ENCODE assay signal across 10 mouse cellular contexts in the genomic region with DNA sequence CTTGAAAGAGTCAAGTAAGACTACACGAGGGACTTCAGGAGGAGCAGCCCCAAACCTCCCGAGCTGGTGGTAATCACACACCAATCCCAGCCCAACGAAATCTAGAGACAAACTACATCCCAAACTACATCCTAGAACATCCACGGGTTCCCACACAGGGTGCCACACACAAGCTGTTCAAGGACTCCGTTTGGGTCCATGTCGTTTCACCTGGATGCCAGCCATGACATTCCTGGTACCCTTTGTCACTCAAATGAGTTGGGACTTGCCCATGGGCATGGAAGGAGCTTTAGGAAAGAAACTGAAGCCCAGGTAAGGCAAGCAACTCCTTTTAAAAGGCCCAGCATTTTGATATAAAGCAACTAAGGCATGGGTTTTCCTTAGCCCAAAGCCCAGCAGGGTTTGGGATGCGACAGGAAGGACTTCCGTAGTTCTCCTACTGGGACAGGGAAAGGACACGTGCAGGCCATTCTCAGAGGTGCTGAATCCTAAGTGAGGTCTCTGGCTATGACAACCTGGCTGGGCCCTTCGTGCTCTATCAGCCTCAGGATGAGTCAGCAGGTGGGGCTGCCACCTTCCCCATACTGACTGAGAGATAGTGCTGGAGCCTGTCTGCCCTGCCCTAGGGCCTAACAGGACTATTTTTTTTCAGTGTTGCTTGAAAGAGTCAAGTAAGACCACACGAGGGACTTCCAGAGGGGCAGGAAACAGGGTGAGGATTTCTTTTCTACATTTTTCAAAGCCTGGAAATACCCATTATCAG. TPM values are rescaled to one million over a fixed set of nuclear protein-coding genes. Genes with fewer than 3 reads are reported as not detected.
DNase-seq lines count a peak whose midpoint lies in the region; ATAC-seq and TF ChIP-seq lines count a peak whose summit lies in the region.
"Had no signal": no experiment of that assay in that cellular context is flagged by ENCODE, and none has a peak within 500 bp of the region (broad histone marks: within the 10 kb centered on the region; RNA-seq: fewer than 3 reads in every experiment).

No protein-coding gene starts in this region.

- no peak for DNase-seq in hindbrain, embryonic 10.5 days (ENCODE audit: low spot score)
- no peak for DNase-seq in hindbrain, embryonic 11.5 days (ENCODE audit: low spot score)
- DNase-seq in embryonic facial prominence, embryonic 14.5 days (ENCODE audit: low spot score): no peak
- DNase-seq in MN1 (ENCODE audit: low spot score): no peak
- no peak for DNase-seq in natural killer cell, adult 2 months (ENCODE audit: low spot score in 2 of 2)
- no peak for DNase-seq in urinary bladder, postnatal 10 days (ENCODE audit: low spot score)
- DNase-seq: thymus, postnatal 14 days had no signal

- peaks cover 78% of the 10 kb centered on the region for H3K4me1 ChIP-seq in hindbrain, embryonic 10.5 days (replicated peaks)
- peaks cover 11% of the 10 kb centered on the region; the same call in 1 of the 2 replicates for H3K4me1 ChIP-seq in hindbrain, embryonic 11.5 days (replicated peaks; ENCODE audit: control insufficient read depth, insufficient read depth, low read length)
- H3K4me1 ChIP-seq in embryonic facial prominence, embryonic 14.5 days (ENCODE audit: control insufficient read depth, insufficient read depth, low read length): peaks cover 31% of the 10 kb centered on the region
- peaks cover 57% of the 10 kb centered on the region for H3K4me1 ChIP-seq in kidney, embryonic 14.5 days (ENCODE audit: control insufficient read depth, insufficient read depth, low read length)
- H3K4me1 ChIP-seq in small intestine, adult 2 months (ENCODE audit: control insufficient read depth, insufficient read depth, insufficient read length, low read length): peaks cover 55% of the 10 kb centered on the region

- peak overlapping the region; percentile 75; the same call in 1 of the 2 replicates for H3K27ac ChIP-seq in hindbrain, embryonic 10.5 days
- H3K27ac ChIP-seq in hindbrain, embryonic 11.5 days (ENCODE audit: low read depth, low read length): no peak overlapping the region
- H3K27ac ChIP-seq in embryonic facial prominence, embryonic 14.5 days (replicated peaks; ENCODE audit: low read depth, low read length): no peak overlapping the region
- H3K27ac ChIP-seq in kidney, embryonic 14.5 days (ENCODE audit: low read depth, low read length): no peak overlapping the region; the same call in 1 of the 2 replicates
- peak overlapping the region; percentile 84 for H3K27ac ChIP-seq in small intestine, adult 2 months (ENCODE audit: insufficient read depth, low read depth, low read length)

- H3K9me3 ChIP-seq in hindbrain, embryonic 10.5 days: no peaks in the 10 kb centered on the region
- no peaks in the 10 kb centered on the region for H3K9me3 ChIP-seq in hindbrain, embryonic 11.5 days (ENCODE audit: control insufficient read depth, low read length)
- H3K9me3 ChIP-seq in embryonic facial prominence, embryonic 14.5 days (ENCODE audit: control insufficient read depth, low read length): no peaks in the 10 kb centered on the region
- no peaks in the 10 kb centered on the region for H3K9me3 ChIP-seq in kidney, embryonic 14.5 days (ENCODE audit: control insufficient read depth, low read length)

- no peak for TF ChIP-seq POLR2A in small intestine, adult 2 months (IDR thresholded peaks at IDR 0.05; ENCODE audit: low read depth, low read length)

- WGBS in hindbrain, embryonic 10.5 days: 71% methylated on average over 11 of the region's 11 CpGs
- whole genome bisulfite sequencing in hindbrain, embryonic 11.5 days: 71% methylated on average over 11 of the region's 11 CpGs
- WGBS in embryonic facial prominence, embryonic 14.5 days: 59% methylated on average over 11 of the region's 11 CpGs
- 67% methylated on average over 11 of the region's 11 CpGs for WGBS in kidney, embryonic 14.5 days
- 45% methylated on average over 11 of the region's 11 CpGs for WGBS in small intestine, adult 2 months

- no peak overlapping the region for H3K9ac ChIP-seq in hindbrain, embryonic 11.5 days (ENCODE audit: low read depth, low read length)
- H3K9ac ChIP-seq in embryonic facial prominence, embryonic 14.5 days (ENCODE audit: low read depth, low read length): no peak overlapping the region
- no peak overlapping the region for H3K9ac ChIP-seq in kidney, embryonic 14.5 days (ENCODE audit: low read depth, low read length)

- H3K27me3 ChIP-seq in hindbrain, embryonic 10.5 days (ENCODE audit: insufficient read depth, poor library complexity, severe bottlenecking): peaks cover 70% of the 10 kb centered on the region
- H3K27me3 ChIP-seq in hindbrain, embryonic 11.5 days (ENCODE audit: control insufficient read depth, insufficient read depth, low read length): peaks cover 10% of the 10 kb centered on the region; the same call in 1 of the 2 replicates
- H3K27me3 ChIP-seq in embryonic facial prominence, embryonic 14.5 days (replicated peaks; ENCODE audit: control insufficient read depth, insufficient read depth, low read length): peaks cover 22% of the 10 kb centered on the region
- peaks cover 12% of the 10 kb centered on the region for H3K27me3 ChIP-seq in kidney, embryonic 14.5 days (ENCODE audit: control insufficient read depth, insufficient read depth, low read length)
- H3K27me3 ChIP-seq in small intestine, adult 2 months (ENCODE audit: control insufficient read depth, insufficient read depth, low read length): no peaks in the 10 kb centered on the region

- no peak overlapping the region for H3K4me2 ChIP-seq in hindbrain, embryonic 11.5 days (replicated peaks; ENCODE audit: low read depth, low read length)
- H3K4me2 ChIP-seq in embryonic facial prominence, embryonic 14.5 days (ENCODE audit: low read depth, low read length): peak overlapping the region; percentile 56
- peak overlapping the region; percentile 51 for H3K4me2 ChIP-seq in kidney, embryonic 14.5 days (replicated peaks; ENCODE audit: low read depth, low read length)

- TF ChIP-seq CTCF in small intestine, adult 2 months (IDR thresholded peaks at IDR 0.05; ENCODE audit: extremely low read depth, insufficient read length, insufficient replicate concordance, low read depth, low read length): no peak

- no peaks in the 10 kb centered on the region for H3K36me3 ChIP-seq in hindbrain, embryonic 10.5 days
- no peaks in the 10 kb centered on the region for H3K36me3 ChIP-seq in hindbrain, embryonic 11.5 days (ENCODE audit: control insufficient read depth, insufficient read depth, low read length)
- H3K36me3 ChIP-seq in embryonic facial prominence, embryonic 14.5 days (ENCODE audit: control insufficient read depth, insufficient read depth, low read length): no peaks in the 10 kb centered on the region
- no peaks in the 10 kb centered on the region for H3K36me3 ChIP-seq in kidney, embryonic 14.5 days (ENCODE audit: control insufficient read depth, insufficient read depth, low read length)
- peaks cover 2% of the 10 kb centered on the region; the same call in 1 of the 2 replicates for H3K36me3 ChIP-seq in small intestine, adult 2 months (ENCODE audit: control insufficient read depth, insufficient read depth, low read length)

- peak overlapping the region; percentile 41; the same call in 1 of the 2 replicates for H3K4me3 ChIP-seq in hindbrain, embryonic 10.5 days
- no peak overlapping the region for H3K4me3 ChIP-seq in hindbrain, embryonic 11.5 days (ENCODE audit: low read depth, low read length)
- no peak overlapping the region for H3K4me3 ChIP-seq in embryonic facial prominence, embryonic 14.5 days (ENCODE audit: low read depth, low read length)
- H3K4me3 ChIP-seq in kidney, embryonic 14.5 days (ENCODE audit: low read length): peak overlapping the region; percentile 31; the same call in 1 of the 2 replicates
- peak overlapping the region; percentile 60 for H3K4me3 ChIP-seq in small intestine, adult 2 months (ENCODE audit: low read depth, low read length)

- no peak for ATAC-seq in hindbrain, embryonic 11.5 days (ENCODE audit: low FRiP score)
- ATAC-seq in embryonic facial prominence, embryonic 14.5 days (ENCODE audit: low read depth): no peak
- no peak for ATAC-seq in kidney, embryonic 14.5 days (ENCODE audit: low FRiP score, low TSS enrichment)

RNA-seq across cellular contexts. Expression of gene Tinagl1, which starts 1.7 kb away (rescaled TPM):
- 11.6 and 15.1 TPM in 2 replicates for polyA plus RNA-seq in hindbrain, embryonic 10.5 days (2016; fragmentation: Nextera tagmentation; extraction: Ambion mirVana)
- polyA plus RNA-seq in hindbrain, embryonic 11.5 days (2014; fragmentation: Nextera tagmentation; extraction: Ambion mirVana): 8.2 and 10.0 TPM in 2 replicates
- 21.8 and 23.9 TPM in 2 replicates for polyA plus RNA-seq in embryonic facial prominence, embryonic 14.5 days (2014; fragmentation: Nextera tagmentation; extraction: Ambion mirVana)
- 20.9 and 26.1 TPM in 2 replicates for polyA plus RNA-seq in kidney, embryonic 14.5 days (2014; fragmentation: Nextera tagmentation; extraction: Ambion mirVana)
- polyA plus RNA-seq in small intestine, adult 2 months (2012; rRNA removed): 106 and 109 TPM in 2 replicates

RNA-seq across cellular contexts. Expression of gene Hcrtr1, which starts 34.1 kb away (rescaled TPM):
- polyA plus RNA-seq in hindbrain, embryonic 10.5 days (2016; fragmentation: Nextera tagmentation; extraction: Ambion mirVana): 0.81 and 0.85 TPM in 2 replicates
- 0.46 and 0.59 TPM in 2 replicates for polyA plus RNA-seq in hindbrain, embryonic 11.5 days (2014; fragmentation: Nextera tagmentation; extraction: Ambion mirVana)
- polyA plus RNA-seq in embryonic facial prominence, embryonic 14.5 days (2014; fragmentation: Nextera tagmentation; extraction: Ambion mirVana): 0.19 and 0.30 TPM in 2 replicates
- polyA plus RNA-seq in kidney, embryonic 14.5 days (2014; fragmentation: Nextera tagmentation; extraction: Ambion mirVana): not detected in 2 replicates
- 3.3 and 3.8 TPM in 2 replicates for polyA plus RNA-seq in small intestine, adult 2 months (2012; rRNA removed)

RNA-seq across cellular contexts. Expression of gene Gm853, which starts 49.0 kb away (rescaled TPM):
- 0.84 TPM in 1 of 2 replicates, not detected in the other for polyA plus RNA-seq in hindbrain, embryonic 10.5 days (2016; fragmentation: Nextera tagmentation; extraction: Ambion mirVana)
- 0.45 and 1.2 TPM in 2 replicates for polyA plus RNA-seq in hindbrain, embryonic 11.5 days (2014; fragmentation: Nextera tagmentation; extraction: Ambion mirVana)
- not detected in 2 replicates for polyA plus RNA-seq in embryonic facial prominence, embryonic 14.5 days (2014; fragmentation: Nextera tagmentation; extraction: Ambion mirVana)
- polyA plus RNA-seq in kidney, embryonic 14.5 days (2014; fragmentation: Nextera tagmentation; extraction: Ambion mirVana): not detected in 2 replicates
- polyA plus RNA-seq in small intestine, adult 2 months (2012; rRNA removed): not detected in 2 replicates
- polyA plus RNA-seq: large intestine, adult 2 months had no signal

Comparison
In these comparisons a context has a peak if more than half of its experiments do, and no peak if none do; other contexts are left out.
1. H3K27ac ChIP-seq: peak in hindbrain, embryonic 10.5 days (single experiment) and small intestine, adult 2 months (single experiment); none in hindbrain, embryonic 11.5 days (single experiment), embryonic facial prominence, embryonic 14.5 days (single experiment) and kidney, embryonic 14.5 days (single experiment).
2. H3K4me3 ChIP-seq: peak in hindbrain, embryonic 10.5 days (single experiment), kidney, embryonic 14.5 days (single experiment) and small intestine, adult 2 months (single experiment); none in hindbrain, embryonic 11.5 days (single experiment) and embryonic facial prominence, embryonic 14.5 days (single experiment).